Mouse (Mus musculus) CH12.LX (cell line): Measurements from ENCODE around the gene Rad52.

Experiments used
- CTCF ChIP-seq, 2 experiments: IDR thresholded peaks in 1 of 2; conservative IDR thresholded peaks in 1 of 2; 2 replicates each; pipeline ENCODE4 v1.5.1; 2011 to 2012; ENCODE audit warnings: low read depth in 2 of 2, low read length in 2 of 2, improper control_type of control experiment in 1 of 2, inconsistent platforms in 1 of 2, mild to moderate bottlenecking in 1 of 2, moderate library complexity in 1 of 2
- GABPA ChIP-seq: IDR thresholded peaks from 2 replicates; pipeline ENCODE4 v1.6.1; 2012; ENCODE audit warnings: low read depth, low read length, improper control_type of control experiment, inconsistent platforms; ENCODE audit not compliant: insufficient replicate concordance
- MAX ChIP-seq: IDR thresholded peaks from 2 replicates; pipeline ENCODE4 v1.6.1; 2011; ENCODE audit warnings: low read length, improper control_type of control experiment
- NELFE ChIP-seq: IDR thresholded peaks from 2 replicates; pipeline ENCODE4 v1.6.1; 2011; ENCODE audit warnings: low read depth, low read length, improper control_type of control experiment
- POLR2A ChIP-seq: IDR thresholded peaks from 2 replicates; pipeline ENCODE4 v1.6.1; 2011; ENCODE audit warnings: low read depth, mild to moderate bottlenecking, improper control_type of control experiment, low read length
- ZC3H11A ChIP-seq: IDR thresholded peaks from 2 replicates; pipeline ENCODE4 v1.6.1; 2012; ENCODE audit warnings: low read depth, mild to moderate bottlenecking, inconsistent platforms, low read length, improper control_type of control experiment

DNA sequence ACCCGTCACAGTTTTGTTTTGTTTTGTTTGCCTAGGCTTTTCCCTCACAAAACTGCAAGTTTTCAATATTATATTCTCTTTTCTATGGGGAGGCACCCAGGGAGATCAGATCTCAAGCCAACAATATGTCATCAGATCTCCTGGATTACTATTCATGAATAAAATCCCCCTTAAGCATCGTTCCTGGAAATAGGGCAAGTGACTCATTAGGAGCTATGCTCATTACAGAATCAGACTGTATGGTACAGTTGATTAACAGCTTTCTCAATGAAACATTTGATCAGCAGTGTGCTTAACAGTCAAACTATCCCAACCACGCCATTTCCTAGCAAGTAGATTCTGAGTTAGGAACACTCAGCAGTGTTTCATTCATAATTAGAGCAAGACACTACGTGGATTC, 47.0 kb upstream of the Rad52 start:
- TF ChIP-seq CTCF (conservative IDR thresholded peaks at IDR 0.05 in 1 of 2, IDR thresholded peaks at IDR 0.05 in 1 of 2; ENCODE audit: low read depth in 2 of 2, low read length in 2 of 2) (no peak), ZC3H11A (no peak), POLR2A (no peak), GABPA (no peak), MAX (no peak), NELFE (no peak)
